Mouse (Mus musculus) heart, embryonic 13.5 days (tissue): ENCODE measurements around the gene Trim37. TPM values are rescaled to one million over a fixed set of nuclear protein-coding genes. Genes with fewer than 3 reads are reported as not detected.
"Not testable (repeated sequence)": the region's sequence is repeated elsewhere in the genome, so short reads cannot be mapped to it uniquely, and the experiment has no call there.

Source experiments
- ATAC-seq: fragments of 200-750 bp; cut with Nextera tagmentation; 2 replicates; pipeline ENCODE4 v1.8.0; 2017; ENCODE audit warnings: moderate TSS enrichment; ENCODE audit not compliant: insufficient number of reproducible peaks, low FRiP score, low TSS enrichment; ENCODE audit errors: extremely low read depth
- H3K27ac ChIP-seq: fragments of 300-500 bp; sonication (generic); replicated peaks from 2 replicates; pipeline ENCODE4 v1.5.1; 2015; ENCODE audit warnings: moderate library complexity, mild to moderate bottlenecking, inconsistent platforms
- H3K27me3 ChIP-seq: fragments of 300-500 bp; sonication (generic); replicated peaks from 2 replicates; pipeline ENCODE4 v1.6.1; 2015; ENCODE audit warnings: mild to moderate bottlenecking, inconsistent platforms
- H3K36me3 ChIP-seq: fragments of 300-500 bp; sonication (generic); 2 replicates; pipeline ENCODE4 v1.6.1; 2015; ENCODE audit warnings: mild to moderate bottlenecking, inconsistent platforms
- H3K4me1 ChIP-seq: fragments of 300-500 bp; sonication (generic); 2 replicates; pipeline ENCODE4 v1.6.1; 2015; ENCODE audit warnings: inconsistent platforms
- H3K4me2 ChIP-seq: fragments of 300-500 bp; sonication (generic); 2 replicates; pipeline ENCODE4 v1.6.1; 2015; ENCODE audit warnings: inconsistent platforms, mild to moderate bottlenecking, moderate library complexity
- H3K4me3 ChIP-seq: fragments of 300-500 bp; sonication (generic); 2 replicates; pipeline ENCODE4 v1.5.1; 2015; ENCODE audit warnings: moderate library complexity, mild to moderate bottlenecking, inconsistent platforms
- H3K9ac ChIP-seq: fragments of 300-500 bp; sonication (generic); 2 replicates; pipeline ENCODE4 v1.6.1; 2015; ENCODE audit warnings: inconsistent platforms, mild to moderate bottlenecking, moderate library complexity
- H3K9me3 ChIP-seq: fragments of 300-500 bp; sonication (generic); 2 replicates; pipeline ENCODE4 v1.6.1; 2016; ENCODE audit warnings: inconsistent platforms
- WGBS: fragments of 180-500 bp; shearing (Covaris S2); methylation state at CpG from one replicate; pipeline ENCODE4 v1.1.7; 2015; ENCODE audit warnings: mixed read lengths; 5-methylcytosine and 5-hydroxymethylcytosine counted together
- microRNA counts: library from miRNA; unstranded; fragments of <30 nt; microRNA quantifications from one replicate; lab custom pipeline; 2016
- microRNA-seq: library from miRNA; unstranded; fragments of <30 nt; microRNA quantifications from one replicate; pipeline ENCODE4, GENCODE M21; 2016
- polyA plus RNA-seq: library from polyadenylated mRNA; unstranded; fragments of >200 nt; fragmentation: Nextera tagmentation; extraction: Ambion mirVana; gene quantifications from 2 replicates; pipeline ENCODE4 v1.2.1, GENCODE M21; 2015

Trim37 gene
- polyA plus RNA-seq, 1 experiment from 2014 or later, result 17.1 TPM

- no peak for ATAC-seq
- Histone ChIP-seq H3K4me3 (no peak overlapping the region), H3K4me2 (no peak overlapping the region), H3K27me3 (no peaks in the 10 kb centered on the region), H3K9ac (peak overlapping the region; percentile 12; the same call in 1 of the 2 replicates), H3K27ac (no peak overlapping the region), H3K36me3 (no peaks in the 10 kb centered on the region), H3K4me1 (peaks cover 44% of the 10 kb centered on the region), H3K9me3 (no peaks in the 10 kb centered on the region)
- 75% methylated on average over 6 of the region's 6 CpGs for WGBS
These were observed 123.3 kb downstream of the Trim37 start for GRCm38 (mm10) chr11:87250132-87250531.

DNA sequence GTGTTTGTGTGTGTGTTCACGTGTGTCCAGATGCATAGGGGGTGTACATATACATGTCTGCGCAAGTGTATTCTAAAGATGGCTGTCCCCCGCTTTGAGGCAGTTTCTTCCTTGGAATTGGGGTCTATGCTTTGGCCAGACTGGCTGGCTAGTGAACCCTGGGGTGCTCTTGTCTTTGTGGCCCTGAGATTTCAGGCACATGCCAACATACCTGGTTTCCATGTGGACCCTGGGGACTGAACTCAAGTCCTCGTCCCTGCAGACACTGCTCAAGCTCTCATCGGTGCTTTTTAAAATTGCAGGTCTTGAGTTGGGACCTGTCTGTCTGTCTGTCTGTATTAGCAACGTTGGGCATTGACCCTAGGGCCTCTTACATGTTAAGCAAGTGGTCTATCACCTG is 126.4 kb downstream of the Trim37 start:
- no peaks in the 10 kb centered on the region for H3K9me3 ChIP-seq
- H3K36me3 ChIP-seq, result no peaks in the 10 kb centered on the region
- peaks cover 17% of the 10 kb centered on the region for H3K4me1 ChIP-seq
- H3K27ac ChIP-seq, result no peak overlapping the region
- 88% methylated on average over 6 of the region's 6 CpGs for WGBS
- no peak overlapping the region for H3K4me2 ChIP-seq
- no peak overlapping the region for H3K9ac ChIP-seq
- no peak overlapping the region for H3K4me3 ChIP-seq
- ATAC-seq, result no peak
- H3K27me3 ChIP-seq, result no peaks in the 10 kb centered on the region

DNA sequence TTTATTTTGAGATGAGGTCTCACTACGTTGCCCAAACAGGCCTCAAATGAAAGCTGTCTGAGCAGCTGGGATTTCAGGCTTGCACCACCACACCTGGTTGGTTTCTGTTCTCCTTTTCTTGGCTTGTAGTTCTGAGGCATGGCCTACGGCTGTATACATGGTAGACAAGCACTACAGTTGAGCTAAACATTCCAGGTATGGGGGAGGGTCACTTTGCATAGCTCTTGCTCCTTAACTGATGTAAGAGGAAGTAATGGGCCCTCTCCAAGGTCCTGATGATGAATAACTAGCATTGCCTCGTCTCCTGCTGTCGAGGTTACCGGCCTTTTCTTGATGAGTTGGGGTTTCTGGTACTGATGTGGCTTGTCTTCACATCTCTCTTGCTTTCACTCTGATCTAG is 127.3 kb downstream of the Trim37 start:
- no peak for ATAC-seq
- peaks cover 11% of the 10 kb centered on the region for H3K4me1 ChIP-seq
- no peak overlapping the region for H3K4me3 ChIP-seq
- no peaks in the 10 kb centered on the region for H3K9me3 ChIP-seq
- H3K9ac ChIP-seq, result no peak overlapping the region
- no peaks in the 10 kb centered on the region for H3K36me3 ChIP-seq
- no peak overlapping the region for H3K4me2 ChIP-seq
- H3K27ac ChIP-seq, result no peak overlapping the region
- WGBS, result 56% methylated on average over 5 of the region's 5 CpGs
- no peaks in the 10 kb centered on the region for H3K27me3 ChIP-seq

- no peak for ATAC-seq
- Histone ChIP-seq H3K27me3 (no peaks in the 10 kb centered on the region), H3K36me3 (no peaks in the 10 kb centered on the region), H3K9me3 (no peaks in the 10 kb centered on the region), H3K4me1 (peaks cover 13% of the 10 kb centered on the region), H3K27ac (no peak overlapping the region), H3K4me2 (no peak overlapping the region), H3K4me3 (no peak overlapping the region), H3K9ac (no peak overlapping the region)
- WGBS, result 85% methylated on average over 5 of the region's 5 CpGs
These were observed 130.4 kb downstream of the Trim37 start for GRCm38 (mm10) chr11:87257282-87257681.

GRCm38 (mm10) chr11:87259792-87260191 is 132.9 kb downstream of the Trim37 start:
- WGBS, result 56% methylated on average over 10 of the region's 10 CpGs
- Histone ChIP-seq H3K36me3 (no peaks in the 10 kb centered on the region), H3K9me3 (no peaks in the 10 kb centered on the region), H3K4me2 (peak overlapping the region; percentile 42), H3K4me1 (peaks cover 26% of the 10 kb centered on the region), H3K27me3 (no peaks in the 10 kb centered on the region), H3K9ac (no peak overlapping the region), H3K4me3 (peak overlapping the region; percentile 6; the same call in 1 of the 2 replicates), H3K27ac (0 out of 2 replicates have a peak overlapping the region, but pooled peaks have one; percentile 36)
- no peak for ATAC-seq

- not testable (repeated sequence) for H3K27ac ChIP-seq, ATAC-seq, H3K9me3 ChIP-seq, H3K9ac ChIP-seq, H3K4me3 ChIP-seq, H3K27me3 ChIP-seq, H3K36me3 ChIP-seq, H3K4me2 ChIP-seq
- H3K4me1 ChIP-seq, result peaks cover 26% of the 10 kb centered on the region
- 60% methylated on average over 4 of the region's 4 CpGs for WGBS
These were observed 134.8 kb downstream of the Trim37 start for GRCm38 (mm10) chr11:87261705-87262104.

DNA sequence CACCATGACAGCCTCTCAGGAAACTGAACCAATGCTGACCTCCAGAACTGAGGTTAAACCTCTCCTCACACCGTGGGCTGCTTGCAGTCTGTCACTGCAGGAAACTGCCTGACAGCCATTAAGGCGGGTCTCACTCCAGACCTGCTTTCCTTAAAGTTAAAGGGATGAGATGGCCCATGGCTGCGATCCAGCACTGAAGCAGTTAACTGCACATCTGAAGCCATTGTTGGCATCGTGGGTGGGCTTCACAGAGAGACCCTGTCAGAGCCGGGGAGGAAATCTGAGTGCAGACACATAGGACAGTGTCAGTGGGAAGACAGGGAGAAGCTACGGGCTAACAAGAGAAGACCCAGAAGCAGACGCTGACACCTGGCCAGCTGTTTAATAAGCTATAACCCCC is 137.1 kb downstream of the Trim37 start:
- ATAC-seq, result no peak
- Histone ChIP-seq H3K4me2 (no peak overlapping the region), H3K4me1 (peaks cover 26% of the 10 kb centered on the region)

GRCm38 (mm10) chr11:87266246-87266645 is 139.4 kb downstream of the Trim37 start:
- H3K9me3 ChIP-seq, result no peaks in the 10 kb centered on the region
- no peak overlapping the region for H3K4me2 ChIP-seq
- H3K9ac ChIP-seq, result no peak overlapping the region
- ATAC-seq, result no peak
- H3K27me3 ChIP-seq, result no peaks in the 10 kb centered on the region
- no peak overlapping the region for H3K4me3 ChIP-seq
- peaks cover 13% of the 10 kb centered on the region for H3K4me1 ChIP-seq
- H3K36me3 ChIP-seq, result no peaks in the 10 kb centered on the region
- 60% methylated on average over 4 of the region's 4 CpGs for WGBS
- no peak overlapping the region for H3K27ac ChIP-seq

More for the DNA sequence above, 137.1 kb downstream of the Trim37 start:
- Histone ChIP-seq H3K27me3 (no peaks in the 10 kb centered on the region), H3K36me3 (no peaks in the 10 kb centered on the region), H3K9ac (no peak overlapping the region), H3K27ac (no peak overlapping the region), H3K9me3 (no peaks in the 10 kb centered on the region), H3K4me3 (no peak overlapping the region)
- 28% methylated on average over 7 of the region's 7 CpGs for WGBS

- Histone ChIP-seq H3K9me3 (no peaks in the 10 kb centered on the region), H3K4me1 (peaks cover 9% of the 10 kb centered on the region), H3K4me3 (no peak overlapping the region), H3K9ac (no peak overlapping the region), H3K27me3 (no peaks in the 10 kb centered on the region), H3K27ac (no peak overlapping the region), H3K36me3 (no peaks in the 10 kb centered on the region), H3K4me2 (no peak overlapping the region)
- WGBS, result 76% methylated on average over 2 of the region's 2 CpGs
- ATAC-seq, result no peak
These were observed 141.9 kb downstream of the Trim37 start for GRCm38 (mm10) chr11:87268803-87269202.

MicroRNAs encoded within 50 kb of the gene (microRNA counts, 519-probe panel; counts per million panel counts)
- 5,796 counts per million, percentile 91 among the panel's probes with 10 or more counts for microRNA mmu-miR-301a (lab: Ali Mortazavi, UCI)

Small RNA genes lying within 50 kb of the gene (microRNA-seq; reads per million reads assigned to microRNA genes)
- gene Mir301, result 1,189 reads per million, percentile 81 among the genes with 10 or more reads in this experiment

Other genes starting within 250 kb of the Trim37 start
- 18.1 and 20.0 TPM in 2 replicates for gene Ypel2, start 133.4 kb upstream of the Trim37 start, polyA plus RNA-seq
- 23.1 and 29.4 TPM in 2 replicates for gene Gdpd1, start 53.0 kb upstream of the Trim37 start, polyA plus RNA-seq
- 11.9 and 13.7 TPM in 2 replicates for gene Smg8, start 40.3 kb upstream of the Trim37 start, polyA plus RNA-seq
- gene Prr11, start 18.4 kb upstream of the Trim37 start, polyA plus RNA-seq, result 6.3 and 6.9 TPM in 2 replicates
- 56.8 and 63.4 TPM in 2 replicates for gene Ska2, start 17.8 kb upstream of the Trim37 start, polyA plus RNA-seq
- gene Ppm1e, start 231.9 kb downstream of the Trim37 start, polyA plus RNA-seq, result 3.4 TPM in 2 replicates